8 mouse cellular contexts compared by ENCODE assay signal in genomic region chr2:118149855-118150563, GRCm38 (mm10). TPM values are rescaled to one million over a fixed set of nuclear protein-coding genes. Genes with fewer than 3 reads are reported as not detected.
A peak's percentile ranks its signal among the peaks of the same experiment; 100 is the strongest.
DNase-seq lines count a peak whose midpoint lies in the region; ATAC-seq and TF ChIP-seq lines count a peak whose summit lies in the region.

No protein-coding gene starts in this region.

- H3K4me3 ChIP-seq in heart, postnatal 0 days (ENCODE audit: low read depth, low read length), result no peak overlapping the region
- no peak overlapping the region for H3K4me3 ChIP-seq in myocyte

- H3K27me3 ChIP-seq in heart, postnatal 0 days (ENCODE audit: control insufficient read depth, insufficient read depth, low read length), result no peaks in the 10 kb centered on the region
- no peaks in the 10 kb centered on the region for H3K27me3 ChIP-seq in myocyte (ENCODE audit: control insufficient read depth, insufficient read depth, insufficient read length)

- H3K79me2 ChIP-seq in myocyte (ENCODE audit: control insufficient read depth, insufficient read depth), result no peaks in the 10 kb centered on the region

- H3K4me1 ChIP-seq in heart, postnatal 0 days (ENCODE audit: control insufficient read depth, insufficient read depth), result peaks cover 25% of the 10 kb centered on the region

- no peak overlapping the region for H3K9ac ChIP-seq in heart, postnatal 0 days (replicated peaks; ENCODE audit: low read depth, low read length)

- DNase-seq in ovary, postnatal 10 days (ENCODE audit: low spot score), result peak; percentile 22
- no peak for DNase-seq in ovary, adult 18-20 months (ENCODE audit: low spot score)
- peak; percentile 46 for DNase-seq in fat pad, adult 2 months (ENCODE audit: extremely low read depth, low read depth, low spot score)
- DNase-seq in heart, postnatal 0 days (ENCODE audit: low spot score), result peak; percentile 88
- DNase-seq in left cerebral cortex, adult 18-20 months (ENCODE audit: low spot score in 2 of 2), result peak; percentile 46 to 55
- DNase-seq in embryo, embryonic 9.5 days (ENCODE audit: extremely low spot score), result no peak
- no peak for DNase-seq in yolk sac, embryonic 10.5 days (ENCODE audit: low spot score)

- TF ChIP-seq EP300 in heart, postnatal 0 days (IDR thresholded peaks at IDR 0.05; ENCODE audit: low read depth), result peak; percentile 86

- 33% methylated on average over 12 of the region's 12 CpGs for WGBS in heart, postnatal 0 days

- peak overlapping the region; percentile 63 for H3K27ac ChIP-seq in heart, postnatal 0 days (ENCODE audit: low read depth)

- TF ChIP-seq POLR2A in myocyte (IDR thresholded peaks at IDR 0.05; ENCODE audit: insufficient read length, low read depth), result no peak

- no peak overlapping the region for H3ac ChIP-seq in myocyte (ENCODE audit: control insufficient read depth, insufficient read length)

- TF ChIP-seq CTCF in heart, postnatal 0 days (IDR thresholded peaks at IDR 0.05; ENCODE audit: low read depth), result no peak; the same call in 1 of the 2 replicates

- H3K4me2 ChIP-seq in heart, postnatal 0 days (ENCODE audit: low read depth, low read length), result peak overlapping the region; percentile 4; the same call in 1 of the 2 replicates
- H3K4me2 ChIP-seq in myocyte (ENCODE audit: low read depth), result peak overlapping the region; percentile 42

- H3K9me3 ChIP-seq in heart, postnatal 0 days (replicated peaks; ENCODE audit: control insufficient read depth, low read length), result no peaks in the 10 kb centered on the region

- H3K36me3 ChIP-seq in heart, postnatal 0 days (replicated peaks; ENCODE audit: control insufficient read depth, insufficient read depth, low read length), result no peaks in the 10 kb centered on the region
- no peaks in the 10 kb centered on the region for H3K36me3 ChIP-seq in myocyte (ENCODE audit: control insufficient read depth, insufficient read depth)

- ATAC-seq in heart, postnatal 0 days (ENCODE audit: insufficient read depth, low read depth), result peak; percentile 92

TF ChIP-seq in myocyte, 11 proteins besides CTCF, POLR2A, EP300 and RAD21:
- TF ChIP-seq CEBPB (IDR thresholded peaks at IDR 0.05; ENCODE audit: insufficient read depth, poor library complexity, severe bottlenecking), result 0 out of 2 replicates have a peak, but pooled peaks have one; percentile 60
- TF ChIP-seq MYOD1 (IDR thresholded peaks at IDR 0.05; ENCODE audit: control insufficient read depth in 1 of 3, insufficient read length in 2 of 3, low read depth in 2 of 3), result no peak
TF ChIP-seq in myocyte: peak in this region for 1.

RNA-seq across cellular contexts. Expression of gene Thbs1, which starts 38.3 kb away (rescaled TPM):
- total RNA-seq in heart, postnatal 0 days (2014; rRNA removed; ENCODE audit: low replicate concordance), result 62.6 and 68.1 TPM in 2 replicates
- 8.0 and 9.5 TPM in 2 replicates for polyA plus RNA-seq in heart, postnatal 0 days (2015; fragmentation: Nextera tagmentation; extraction: Ambion mirVana)
- total RNA-seq in left cerebral cortex, adult 18-20 months (2021), result 1 to 10 TPM; 2.4 to 3.1 TPM
- polyA plus RNA-seq in myocyte (2012; fragmentation: generic; extraction: Trizol), result 57.5 TPM

Comparison
In these comparisons a context has a peak if more than half of its experiments do, and no peak if none do; other contexts are left out.
1. DNase-seq: peak in ovary, postnatal 10 days (single experiment), fat pad, adult 2 months (single experiment), heart, postnatal 0 days (single experiment) and left cerebral cortex, adult 18-20 months (2 of 2); none in ovary, adult 18-20 months (single experiment), embryo, embryonic 9.5 days (single experiment) and yolk sac, embryonic 10.5 days (single experiment).
2. RNA of gene Thbs1, which starts 38.3 kb away (total RNA-seq): 62.6 to 68.1 TPM in heart, postnatal 0 days; 2.4 to 3.1 TPM in left cerebral cortex, adult 18-20 months; every median in the first group is over 10 times any median in the second.